Mouse (Mus musculus) heart, embryonic 12.5 days (tissue): ENCODE results near the gene Pax5. TPM values are rescaled to one million over a fixed set of nuclear protein-coding genes. Genes with fewer than 3 reads are reported as not detected.

Experiments
- microRNA-seq: library from miRNA; unstranded; fragments of <30 nt; microRNA quantifications from one replicate; pipeline ENCODE4, GENCODE M21; 2017
- polyA plus RNA-seq: library from polyadenylated mRNA; unstranded; fragments of >200 nt; fragmentation: Nextera tagmentation; extraction: Ambion mirVana; gene quantifications from 2 replicates; pipeline ENCODE4 v1.2.1, GENCODE M21; 2016

Pax5 gene
- polyA plus RNA-seq, 1 experiment from 2014 or later: not detected

Small RNA genes lying within 50 kb of the gene (microRNA-seq; reads per million reads assigned to microRNA genes)
- gene Mir5120: not detected

Other genes with a start within 250 kb of the Pax5 start
- gene Zcchc7, start 45.4 kb upstream of the Pax5 start, polyA plus RNA-seq: 22.0 and 24.6 TPM in 2 replicates